Mouse (Mus musculus) frontal cortex, adult (tissue): ENCODE results near the gene Topors.
A peak's percentile ranks its signal among the peaks of the same experiment; 100 is the strongest.

ENCODE experiments used
- ATAC-seq: cut with Nextera tagmentation; 2 replicates; pipeline ENCODE4 v1.9.2; 2017; ENCODE audit warnings: mild to moderate bottlenecking, moderate library complexity, mixed read lengths; ENCODE audit not compliant: low TSS enrichment

The Topors gene

GRCm38 (mm10) chr4:40250984-40251383 lies 18.7 kb downstream of the Topors start:
- no peak for ATAC-seq

GRCm38 (mm10) chr4:40244035-40244434 lies 25.6 kb downstream of the Topors start:
- ATAC-seq: no peak

- ATAC-seq: no peak
Observed at GRCm38 (mm10) chr4:40243006-40243405, 26.6 kb downstream of the Topors start.

- ATAC-seq: no peak
Observed at GRCm38 (mm10) chr4:40241928-40242327, 27.7 kb downstream of the Topors start.

GRCm38 (mm10) chr4:40240272-40240744 lies 29.3 kb downstream of the Topors start:
- no peak for ATAC-seq

GRCm38 (mm10) chr4:40239409-40240271 lies 30.0 kb downstream of the Topors start, which contains the start of gene Ddx58:
Ddx58 (minus strand) TSS chr4:40239828.
- peak; percentile 65 for ATAC-seq

- peak; percentile 55 for ATAC-seq
Observed at GRCm38 (mm10) chr4:40238483-40239408, 30.9 kb downstream of the Topors start.

- ATAC-seq: no peak
Observed at GRCm38 (mm10) chr4:40236829-40237228, 32.8 kb downstream of the Topors start.

GRCm38 (mm10) chr4:40234256-40234655 lies 35.4 kb downstream of the Topors start:
- ATAC-seq: no peak

- no peak for ATAC-seq
Observed at GRCm38 (mm10) chr4:40233062-40233664, 36.5 kb downstream of the Topors start.

- no peak for ATAC-seq
Observed at GRCm38 (mm10) chr4:40229723-40230122, 39.9 kb downstream of the Topors start.

- no peak for ATAC-seq
Observed at GRCm38 (mm10) chr4:40227886-40228285, 41.8 kb downstream of the Topors start.

- ATAC-seq: no peak
Observed at GRCm38 (mm10) chr4:40227131-40227530, 42.5 kb downstream of the Topors start.

GRCm38 (mm10) chr4:40226095-40226494 lies 43.6 kb downstream of the Topors start:
- ATAC-seq: no peak

- ATAC-seq: no peak
Observed at GRCm38 (mm10) chr4:40221876-40222585, 47.6 kb downstream of the Topors start.

GRCm38 (mm10) chr4:40221004-40221760 lies 48.5 kb downstream of the Topors start:
- no peak for ATAC-seq

GRCm38 (mm10) chr4:40220437-40220836 lies 49.2 kb downstream of the Topors start:
- ATAC-seq: peak; percentile 52; the same call in 1 of the 2 replicates

- no peak for ATAC-seq
Observed at GRCm38 (mm10) chr4:40218382-40218781, 51.3 kb downstream of the Topors start.

GRCm38 (mm10) chr4:40217910-40218309 lies 51.7 kb downstream of the Topors start:
- ATAC-seq: no peak

GRCm38 (mm10) chr4:40212177-40212576 lies 57.5 kb downstream of the Topors start:
- no peak for ATAC-seq
